ENCODE assay signal across 19 mouse cellular contexts in the genomic region with DNA sequence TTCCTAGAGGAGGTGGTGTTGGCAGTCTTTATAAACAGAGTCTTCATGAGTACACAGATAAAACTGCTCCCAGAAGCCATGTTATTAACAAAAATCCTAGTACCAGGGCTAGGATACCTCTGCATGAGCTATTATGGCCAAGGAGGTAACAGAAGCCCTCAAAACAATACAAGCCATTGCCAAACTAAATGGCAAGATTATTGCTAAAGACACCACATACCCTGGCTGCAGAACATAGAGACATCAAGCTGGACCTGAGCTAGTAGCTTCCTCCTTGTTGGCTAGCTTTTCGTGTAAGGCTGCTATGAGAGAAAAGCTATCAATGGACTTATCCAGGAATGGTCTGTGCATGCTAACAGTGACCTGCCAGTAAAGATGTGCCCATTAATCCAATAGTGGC. TPM values are rescaled to one million over a fixed set of nuclear protein-coding genes. Genes with fewer than 3 reads are reported as not detected.
A peak's percentile ranks its signal among the peaks of the same experiment; 100 is the strongest.
DNase-seq lines count a peak whose midpoint lies in the region; ATAC-seq and TF ChIP-seq lines count a peak whose summit lies in the region.
"Had no signal": no experiment of that assay in that cellular context is flagged by ENCODE, and none has a peak within 500 bp of the region (broad histone marks: within the 10 kb centered on the region; RNA-seq: fewer than 3 reads in every experiment).

No protein-coding gene starts in this region.

- H3K27ac ChIP-seq in liver, embryonic 14.5 days = no peak overlapping the region
- peak overlapping the region; percentile 82 for H3K27ac ChIP-seq in MEL (ENCODE audit: control insufficient read depth, low read depth, low read length)
- peak overlapping the region; percentile 31 for H3K27ac ChIP-seq in liver, embryonic 15.5 days (replicated peaks)
- no peak overlapping the region for H3K27ac ChIP-seq in kidney, embryonic 15.5 days
- H3K27ac ChIP-seq: embryonic facial prominence, embryonic 12.5 days; heart, adult 2 months; heart, embryonic 15.5 days; hindbrain, embryonic 13.5 days; hindbrain, postnatal 0 days had no signal

- no peak for TF ChIP-seq CTCF in liver, embryonic 14.5 days (IDR thresholded peaks at IDR 0.05; ENCODE audit: low read depth)
- TF ChIP-seq CTCF in MEL (IDR thresholded peaks at IDR 0.05 in 2 of 3, conservative IDR thresholded peaks at IDR 0.05 in 1 of 3; ENCODE audit: control insufficient read depth in 1 of 3, insufficient read depth in 1 of 3, low read depth in 2 of 3, low read length in 3 of 3, poor library complexity in 1 of 3, severe bottlenecking in 1 of 3) = no peak

- no peak overlapping the region for H3K4me3 ChIP-seq in liver, embryonic 14.5 days (ENCODE audit: insufficient read depth in 1 of 2, low read depth in 2 of 2, low read length in 2 of 2)
- peak overlapping the region in 1 of 2 experiments; percentile 28; a peak in 2 of 4 replicates for H3K4me3 ChIP-seq in MEL (ENCODE audit: control insufficient read depth in 1 of 2, insufficient read depth in 1 of 2, low read depth in 2 of 2, low read length in 2 of 2)
- H3K4me3 ChIP-seq in liver, embryonic 15.5 days (replicated peaks) = no peak overlapping the region
- no peak overlapping the region for H3K4me3 ChIP-seq in kidney, embryonic 15.5 days (replicated peaks)
- H3K4me3 ChIP-seq: embryonic facial prominence, embryonic 12.5 days; heart, adult 2 months; heart, embryonic 15.5 days; hindbrain, embryonic 13.5 days had no signal

- no peak for TF ChIP-seq EP300 in liver, embryonic 14.5 days (IDR thresholded peaks at IDR 0.05; ENCODE audit: low read depth)
- TF ChIP-seq EP300 in MEL (IDR thresholded peaks at IDR 0.05; ENCODE audit: low read depth in 1 of 2, low read length in 2 of 2) = 0 out of 4 replicates have a peak, but pooled peaks of 1 of the 2 experiments have one; percentile 6

- no peak for TF ChIP-seq POLR2A in MEL (IDR thresholded peaks at IDR 0.05; ENCODE audit: control insufficient read depth in 1 of 2, insufficient read depth in 1 of 2, low read depth in 1 of 2, low read length in 2 of 2, poor library complexity in 1 of 2)

- 21% methylated on average over 1 of the region's 1 CpGs for WGBS in liver, embryonic 14.5 days (ENCODE audit: insufficient replicate concordance)
- WGBS in liver, embryonic 15.5 days (ENCODE audit: insufficient replicate concordance) = 38% methylated on average over 1 of the region's 1 CpGs
- WGBS in kidney, embryonic 15.5 days = 90% methylated on average over 1 of the region's 1 CpGs

- H3K9me3 ChIP-seq in liver, embryonic 14.5 days (ENCODE audit: control insufficient read depth, low read length) = no peaks in the 10 kb centered on the region
- H3K9me3 ChIP-seq in MEL (replicated peaks; ENCODE audit: insufficient read depth, low read length) = no peaks in the 10 kb centered on the region
- no peaks in the 10 kb centered on the region for H3K9me3 ChIP-seq in liver, embryonic 15.5 days (replicated peaks)
- no peaks in the 10 kb centered on the region for H3K9me3 ChIP-seq in kidney, embryonic 15.5 days (replicated peaks)
- H3K9me3 ChIP-seq: embryonic facial prominence, embryonic 12.5 days; heart, embryonic 15.5 days; hindbrain, embryonic 13.5 days had no signal

- peak overlapping the region; percentile 4; the same call in 1 of the 2 replicates for H3K4me2 ChIP-seq in liver, embryonic 14.5 days (ENCODE audit: low read depth)
- no peak overlapping the region for H3K4me2 ChIP-seq in liver, embryonic 15.5 days
- H3K4me2 ChIP-seq in kidney, embryonic 15.5 days = no peak overlapping the region
- H3K4me2 ChIP-seq: embryonic facial prominence, embryonic 12.5 days; heart, embryonic 11.5 days; heart, embryonic 15.5 days; hindbrain, embryonic 13.5 days had no signal

- no peaks in the 10 kb centered on the region for H3K36me3 ChIP-seq in liver, embryonic 14.5 days (replicated peaks; ENCODE audit: control insufficient read depth, insufficient read depth, low read depth)
- peaks cover 0 to 63% of the 10 kb centered on the region in 2 experiments; a peak in 2 of 4 replicates for H3K36me3 ChIP-seq in MEL (ENCODE audit: control insufficient read depth in 1 of 2, insufficient read depth in 2 of 2, low read length in 2 of 2)
- no peaks in the 10 kb centered on the region for H3K36me3 ChIP-seq in liver, embryonic 15.5 days (replicated peaks)
- H3K36me3 ChIP-seq in kidney, embryonic 15.5 days = no peaks in the 10 kb centered on the region
- H3K36me3 ChIP-seq: embryonic facial prominence, embryonic 12.5 days; hindbrain, embryonic 13.5 days had no signal

- H3K27me3 ChIP-seq in liver, embryonic 14.5 days (ENCODE audit: control insufficient read depth, insufficient read depth, low read length) = no peaks in the 10 kb centered on the region
- no peaks in the 10 kb centered on the region for H3K27me3 ChIP-seq in MEL (ENCODE audit: control insufficient read depth in 1 of 2, insufficient read depth in 2 of 2, low read length in 2 of 2)
- no peaks in the 10 kb centered on the region for H3K27me3 ChIP-seq in liver, embryonic 15.5 days
- H3K27me3 ChIP-seq in kidney, embryonic 15.5 days = no peaks in the 10 kb centered on the region
- H3K27me3 ChIP-seq: embryonic facial prominence, embryonic 12.5 days; heart, embryonic 15.5 days; hindbrain, embryonic 13.5 days; Patski had no signal

- peaks cover 38% of the 10 kb centered on the region for H3K79me2 ChIP-seq in MEL (ENCODE audit: control insufficient read depth, insufficient read depth, low read length, poor library complexity)

- no peak for ATAC-seq in liver, embryonic 14.5 days (ENCODE audit: insufficient read depth)
- no peak for ATAC-seq in liver, embryonic 15.5 days (ENCODE audit: insufficient read depth)
- ATAC-seq in kidney, embryonic 15.5 days (replicated peaks; ENCODE audit: low FRiP score) = no peak
- ATAC-seq: forebrain, embryonic 16.5 days; hindbrain, postnatal 0 days; Patski had no signal

- H3K4me1 ChIP-seq in liver, embryonic 14.5 days (replicated peaks; ENCODE audit: control insufficient read depth in 2 of 2, insufficient read depth in 2 of 2, low read length in 1 of 2) = peaks cover 11 to 15% of the 10 kb centered on the region in 2 experiments
- H3K4me1 ChIP-seq in MEL (ENCODE audit: control insufficient read depth in 1 of 2, insufficient read depth in 2 of 2, low read length in 2 of 2) = peaks cover 33 to 57% of the 10 kb centered on the region in 2 experiments
- peaks cover 31% of the 10 kb centered on the region for H3K4me1 ChIP-seq in liver, embryonic 15.5 days (replicated peaks)
- H3K4me1 ChIP-seq in kidney, embryonic 15.5 days = no peaks in the 10 kb centered on the region
- H3K4me1 ChIP-seq: embryonic facial prominence, embryonic 12.5 days; hindbrain, embryonic 13.5 days had no signal

- no peak for TF ChIP-seq RAD21 in MEL (IDR thresholded peaks at IDR 0.05; ENCODE audit: low read depth, low read length)

- H3K9ac ChIP-seq in liver, embryonic 14.5 days (replicated peaks) = no peak overlapping the region; the same call in 1 of the 2 replicates
- H3K9ac ChIP-seq in MEL (ENCODE audit: control insufficient read depth, low read depth, low read length, poor library complexity, severe bottlenecking) = peak overlapping the region; percentile 23
- H3K9ac ChIP-seq in liver, embryonic 15.5 days = no peak overlapping the region
- H3K9ac ChIP-seq in kidney, embryonic 15.5 days = no peak overlapping the region
- H3K9ac ChIP-seq: embryonic facial prominence, embryonic 12.5 days; heart, embryonic 15.5 days; hindbrain, embryonic 13.5 days had no signal

- no peak for DNase-seq in liver, embryonic 14.5 days (ENCODE audit: low read depth in 3 of 3, low spot score in 3 of 3)
- DNase-seq in liver (no peak), MEL (ENCODE audit: low read depth, low spot score) (peak; percentile 65)
- no peak for DNase-seq in thymus, postnatal 36 days
- DNase-seq: adrenal gland, postnatal 14 days; cerebellum, adult 2 months; cerebellum, postnatal 14 days; gastrocnemius, postnatal 10 days; heart, adult 2 months; heart, postnatal 14 days had no signal

TF ChIP-seq in MEL, 35 proteins besides CTCF, POLR2A, EP300 and RAD21:
- TF ChIP-seq HCFC1 (IDR thresholded peaks at IDR 0.05; ENCODE audit: low read depth, low read length) = no peak
- TF ChIP-seq MXI1 (IDR thresholded peaks at IDR 0.05; ENCODE audit: low read depth, low read length) = 0 out of 2 replicates have a peak, but pooled peaks have one; percentile 22

RNA-seq across cellular contexts. Expression of gene Nipbl, which starts 32.4 kb away (rescaled TPM):
- polyA plus RNA-seq in liver, embryonic 14.5 days (2012; rRNA removed) = 3.5 and 5.7 TPM in 2 replicates
- 6.7 and 6.9 TPM in 2 replicates for polyA plus RNA-seq in liver, embryonic 14.5 days (2014; fragmentation: Nextera tagmentation; extraction: Ambion mirVana)
- 21.8 and 26.4 TPM in 2 replicates for total RNA-seq in MEL (2012; rRNA removed)
- polyA plus RNA-seq in MEL (2012; ENCODE audit: insufficient read depth in 1 of 2, insufficient read length in 2 of 2, low read depth in 1 of 2, low replicate concordance in 2 of 2, missing spikeins in 1 of 2) = 10 to 100 TPM; 35.6 to 66.3 TPM
- polyA plus RNA-seq in liver, embryonic 15.5 days (2015; fragmentation: Nextera tagmentation; extraction: Ambion mirVana) = 6.1 and 6.3 TPM in 2 replicates
- 18.3 and 18.7 TPM in 2 replicates for polyA plus RNA-seq in kidney, embryonic 15.5 days (2015; fragmentation: Nextera tagmentation; extraction: Ambion mirVana)

Comparison
In these comparisons a context has a peak if more than half of its experiments do, and no peak if none do; other contexts are left out.
1. H3K27ac ChIP-seq: peak in MEL (single experiment) and liver, embryonic 15.5 days (single experiment); none in liver, embryonic 14.5 days (single experiment) and kidney, embryonic 15.5 days (single experiment).